Mouse (Mus musculus): ENCODE results near the gene Cript.
"Not testable (repeated sequence)": the region's sequence is repeated elsewhere in the genome, so short reads cannot be mapped to it uniquely, and the experiment has no call there.

Gene Cript

GRCm38 (mm10) chr17:87050469-87051175 is 25.3 kb downstream of the Cript start:
- DNase-seq, result peak; percentile 70 to 89

DNA sequence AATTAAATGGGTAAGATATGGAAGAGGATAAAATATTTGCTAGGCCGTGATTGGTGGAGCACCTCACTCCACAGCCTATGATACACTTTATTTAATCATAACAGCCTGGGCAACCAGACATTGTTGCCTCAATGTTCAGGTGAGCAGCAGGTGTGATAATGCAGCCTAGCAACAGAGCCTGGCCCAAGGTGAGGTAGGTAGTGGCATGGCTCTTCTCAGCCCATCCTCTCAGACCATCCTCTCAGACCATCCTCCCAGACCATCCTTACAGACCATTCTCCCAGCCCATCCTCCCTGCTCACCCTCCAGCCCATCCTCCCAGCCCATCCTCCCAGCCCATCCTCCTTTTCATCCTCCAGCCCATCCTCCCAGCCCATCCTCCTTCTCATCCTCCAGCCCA is 26.3 kb downstream of the Cript start:
- no peak for DNase-seq

DNA sequence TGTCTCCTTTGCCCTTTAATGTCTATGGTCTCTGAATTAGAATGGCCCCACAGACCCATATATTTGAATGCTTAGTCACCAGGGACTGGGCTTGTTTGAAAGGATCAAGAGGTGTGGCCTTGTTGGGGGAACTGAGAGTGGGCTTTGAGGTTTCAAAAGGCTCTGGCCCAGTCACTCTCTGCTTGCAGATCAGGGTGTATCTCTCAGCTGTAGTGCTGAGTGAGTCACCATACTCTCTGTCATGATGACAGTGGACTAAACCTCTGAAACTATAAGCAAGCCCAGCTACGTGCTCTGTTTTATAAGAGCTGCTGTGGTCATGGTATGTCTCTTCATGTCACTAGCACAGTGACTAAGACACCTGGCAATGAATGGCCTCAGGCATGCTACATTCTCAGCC is 27.1 kb downstream of the Cript start:
- DNase-seq, result no peak

DNA sequence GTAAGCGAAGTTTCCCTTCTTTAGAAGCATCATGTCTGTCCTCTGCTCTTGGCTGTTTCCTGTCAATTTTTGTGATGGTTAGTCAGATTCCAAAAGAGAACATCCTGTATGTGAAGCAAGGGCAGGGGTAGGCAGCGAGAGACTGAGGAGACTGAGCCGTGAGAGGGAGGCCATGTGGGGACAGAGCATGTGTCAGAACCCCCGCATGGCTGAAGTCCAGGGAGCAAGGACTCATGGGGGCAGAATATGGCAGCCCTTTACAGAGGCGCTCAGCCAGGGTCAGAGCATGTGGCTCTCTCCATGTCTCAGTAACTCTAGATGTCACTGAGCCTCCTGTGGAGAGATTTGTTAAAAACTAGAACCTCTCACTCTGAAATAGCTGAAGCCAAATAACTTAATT is 28.6 kb downstream of the Cript start:
- DNase-seq, result no peak

GRCm38 (mm10) chr17:87055051-87055459 is 29.7 kb downstream of the Cript start:
- DNase-seq, result peak; percentile 69 to 87

- peak in 1 of 2 experiments; percentile 40 for DNase-seq
These were observed 30.3 kb downstream of the Cript start for GRCm38 (mm10) chr17:87055663-87056062.

GRCm38 (mm10) chr17:87056761-87057160 is 31.4 kb downstream of the Cript start:
- no peak for DNase-seq

DNA sequence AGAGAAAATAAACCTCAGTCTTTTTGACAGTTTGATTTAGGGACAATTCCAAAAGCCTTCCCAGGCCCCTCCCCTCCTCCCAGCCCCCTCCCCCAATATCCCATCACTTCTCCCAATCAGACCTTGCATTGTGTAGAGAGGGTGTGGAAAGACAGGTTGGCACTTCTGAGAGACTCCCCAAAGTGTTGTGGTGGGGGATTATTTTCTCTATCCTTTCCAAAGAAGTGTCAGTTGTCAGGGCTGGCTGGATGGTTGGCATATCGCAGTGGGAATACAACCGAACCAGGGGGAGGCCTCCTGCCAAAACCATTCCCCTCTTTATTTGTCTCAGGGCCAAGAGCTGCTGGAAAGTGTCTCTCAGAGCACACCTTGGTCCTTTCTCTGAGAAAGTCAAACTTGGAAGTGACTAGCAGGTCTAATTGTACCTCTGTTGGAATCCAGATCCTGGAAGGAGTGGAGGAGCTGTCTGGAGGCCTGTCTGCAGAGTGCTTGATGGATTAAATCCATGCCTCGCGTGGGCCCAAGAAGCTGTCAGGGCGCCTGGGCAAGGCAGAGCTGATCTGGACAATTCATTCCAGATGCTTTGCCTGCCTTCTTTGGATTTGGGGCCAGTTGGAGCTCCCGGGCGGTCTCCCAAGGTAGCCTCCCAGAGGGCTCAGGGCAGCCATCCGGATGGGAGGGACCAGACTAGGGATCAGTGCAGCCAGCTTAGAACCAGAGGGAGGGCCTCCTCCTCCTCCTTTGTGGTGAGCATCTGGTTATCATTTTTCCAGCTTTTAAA is 32.3 kb downstream of the Cript start:
- DNase-seq, result no peak

GRCm38 (mm10) chr17:87062639-87063038 is 37.3 kb downstream of the Cript start:
- peak; percentile 36 to 73 for DNase-seq

DNA sequence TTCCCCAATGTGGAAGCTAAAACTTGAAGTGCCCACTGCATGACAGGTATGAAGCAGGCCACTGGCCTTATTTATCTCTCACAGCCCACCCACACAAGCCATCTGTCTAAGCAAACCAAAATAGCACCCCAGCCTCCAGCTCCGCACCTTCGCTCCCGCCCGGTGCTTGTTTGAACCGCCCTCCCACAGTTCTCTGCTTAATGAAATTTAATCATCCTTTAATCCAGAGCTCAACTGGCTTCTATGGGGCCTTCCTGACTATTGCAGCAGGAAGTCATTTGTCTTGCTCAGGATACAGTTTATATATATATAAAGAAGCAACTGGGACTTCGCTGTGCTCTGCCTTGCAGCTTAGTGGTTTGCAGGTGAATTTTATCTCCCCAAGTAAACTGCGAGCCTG is 38.1 kb downstream of the Cript start:
- no peak for DNase-seq

GRCm38 (mm10) chr17:87063969-87064368 is 38.6 kb downstream of the Cript start:
- DNase-seq, result no peak

- DNase-seq, result no peak
These were observed 43.6 kb downstream of the Cript start for GRCm38 (mm10) chr17:87068997-87069396.

- DNase-seq, result not testable (repeated sequence)
These were observed 46.8 kb downstream of the Cript start for GRCm38 (mm10) chr17:87072183-87072582.

GRCm38 (mm10) chr17:87072766-87073440 is 47.6 kb downstream of the Cript start:
- no peak for DNase-seq

DNA sequence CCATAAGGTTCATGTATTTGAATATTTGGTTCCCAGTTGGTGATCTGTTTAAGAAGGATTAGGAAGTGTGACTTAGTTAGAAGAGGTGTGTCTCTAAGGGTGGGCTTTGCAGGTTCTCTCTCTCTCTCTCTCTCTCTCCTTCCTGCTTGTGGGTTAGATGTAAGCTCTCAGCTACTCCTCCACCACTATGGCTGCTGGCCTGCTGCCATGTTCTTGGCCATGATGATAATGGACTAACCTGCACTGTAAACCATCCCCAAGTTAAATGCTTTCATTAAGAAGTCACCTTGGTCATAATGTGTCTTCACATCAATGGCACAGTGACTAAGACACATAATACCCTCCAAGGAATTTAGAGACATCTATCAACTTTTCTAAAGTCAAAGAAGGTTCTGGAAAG is 48.1 kb downstream of the Cript start:
- DNase-seq, result no peak

DNA sequence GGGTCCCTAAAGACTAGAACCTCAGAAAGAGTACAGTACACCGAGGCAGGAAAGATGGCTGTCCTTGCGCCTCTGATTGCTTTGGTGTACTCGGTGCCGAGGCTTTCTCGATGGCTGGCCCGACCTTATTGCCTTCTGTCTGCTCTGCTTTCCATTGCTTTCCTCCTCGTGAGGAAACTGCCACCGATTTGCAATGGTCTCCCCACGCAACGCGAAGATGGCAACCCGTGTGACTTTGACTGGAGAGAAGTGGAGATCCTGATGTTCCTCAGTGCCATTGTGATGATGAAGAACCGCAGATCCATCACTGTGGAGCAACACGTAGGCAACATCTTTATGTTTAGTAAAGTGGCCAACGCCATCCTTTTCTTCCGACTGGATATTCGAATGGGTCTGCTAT is 52.9 kb downstream of the Cript start:
- DNase-seq, result not testable (repeated sequence)

GRCm38 (mm10) chr17:87080724-87081123 is 55.4 kb downstream of the Cript start:
- DNase-seq, result no peak

GRCm38 (mm10) chr17:87082547-87082946 is 57.2 kb downstream of the Cript start:
- no peak for DNase-seq

DNA sequence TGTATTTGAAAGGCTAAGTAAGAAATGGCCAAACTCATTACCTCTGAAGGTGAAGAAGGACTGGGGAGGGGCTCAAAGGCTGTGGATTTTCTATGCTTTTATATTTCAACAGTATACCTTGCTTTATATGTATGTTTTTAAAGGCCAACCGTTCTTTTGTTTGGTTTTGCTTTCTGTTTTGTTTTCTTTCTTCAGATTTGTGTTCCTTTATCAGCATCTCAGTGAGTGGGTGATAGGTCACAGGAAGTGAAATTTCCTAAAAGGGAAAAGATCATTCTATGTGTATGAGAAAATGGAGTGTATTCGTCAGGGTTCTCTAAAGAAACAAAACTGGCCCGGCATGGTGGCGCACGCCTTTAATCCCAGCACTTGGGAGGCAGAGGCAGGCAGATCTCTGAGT is 58.3 kb downstream of the Cript start:
- no peak for DNase-seq

All from kidney, postnatal 25 days (tissue).